Mouse (Mus musculus) stomach, postnatal 0 days (tissue): Measurements from ENCODE around the gene Hoxa5.

ENCODE experiments used
- CTCF ChIP-seq: IDR thresholded peaks from 2 replicates; pipeline ENCODE4 v1.5.1; 2016; ENCODE audit warnings: antibody characterized with exemption, low read depth, mild to moderate bottlenecking, moderate library complexity
- EP300 ChIP-seq: optimal IDR thresholded peaks from 2 replicates; pipeline ENCODE3; 2016; ENCODE audit warnings: antibody characterized with exemption

DNA sequence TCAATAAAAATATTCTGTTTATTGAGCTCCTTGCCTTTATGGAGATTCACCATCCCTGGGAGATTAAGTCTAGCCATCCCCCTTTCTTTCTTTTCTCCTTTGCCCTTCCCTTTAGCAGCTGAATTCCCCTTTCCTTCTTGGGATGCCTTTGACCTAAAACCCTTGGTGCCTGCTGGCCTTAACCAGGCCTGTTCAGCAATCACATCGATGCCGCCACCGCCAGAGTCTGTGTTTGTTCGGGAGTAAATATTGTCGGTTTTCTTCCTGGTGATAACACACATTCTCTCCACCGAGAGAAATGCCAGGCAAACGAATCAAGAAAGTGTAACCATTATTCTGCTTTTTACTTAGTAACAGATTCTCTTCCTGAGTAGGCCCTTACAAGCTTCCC is 33.8 kb upstream of the Hoxa5 start:
- TF ChIP-seq CTCF (no peak), EP300 (no peak)
